Mouse (Mus musculus) heart, postnatal 4 days (tissue): ENCODE data around the gene Ogdhl. TPM values are rescaled to one million over a fixed set of nuclear protein-coding genes. Genes with fewer than 3 reads are reported as not detected.
A peak's percentile ranks its signal among the peaks of the same experiment; 100 is the strongest.

Experiments used
- DNase-seq: peaks from one replicate; pipeline ENCODE4 v3.0.0; 2021
- total RNA-seq, 2 experiments: library from RNA; stranded (reverse); gene quantifications; 2 replicates each; pipeline ENCODE4 v1.2.3; 2021

The Ogdhl gene
- total RNA-seq, 2 experiments from 2014 or later, result 9.7 to 11.3 TPM

GRCm38 (mm10) chr14:32380099-32380480 lies 58.3 kb downstream of the Ogdhl start:
- no peak for DNase-seq

GRCm38 (mm10) chr14:32381066-32381465 lies 59.2 kb downstream of the Ogdhl start:
- DNase-seq, result no peak

DNA sequence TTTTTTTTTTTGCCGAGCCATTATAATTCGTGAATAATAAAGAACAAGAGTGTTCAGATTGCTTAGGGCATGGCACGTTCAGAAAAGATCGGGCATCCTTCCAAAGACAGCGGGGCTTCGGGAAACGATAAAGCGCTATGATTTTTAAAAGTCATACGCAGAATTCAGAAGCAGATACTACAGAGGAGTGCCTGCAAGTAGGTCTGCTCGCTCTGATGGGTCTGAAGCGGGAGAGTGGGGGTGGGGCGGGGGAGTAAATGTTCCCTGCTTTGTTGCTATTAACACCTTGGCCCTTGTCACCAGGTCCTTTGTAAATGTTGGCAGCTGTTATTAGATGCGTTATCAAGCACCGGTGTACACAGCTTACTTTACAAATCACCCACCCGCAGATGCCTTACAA lies 59.8 kb downstream of the Ogdhl start:
- DNase-seq, result peak; percentile 15

GRCm38 (mm10) chr14:32388196-32388595 lies 66.4 kb downstream of the Ogdhl start, which contains the start of gene 1700024G13Rik:
1700024G13Rik (minus strand) TSS chr14:32388391.
- DNase-seq, result peak; percentile 71

Other genes starting within 250 kb of the Ogdhl start
- gene Oxnad1, start 236.6 kb upstream of the Ogdhl start, total RNA-seq, result 10 to 100 TPM; 39.7 to 44.3 TPM
- 10 to 100 TPM; 81.4 to 84.0 TPM for gene Dph3, start 236.3 kb upstream of the Ogdhl start, total RNA-seq
- not detected for gene Msmb, start 180.0 kb upstream of the Ogdhl start, total RNA-seq
- 100 to 1,000 TPM in 1 of 2 experiments, 10 to 100 TPM in 1; 99.0 to 115 TPM for gene Ncoa4, start 162.2 kb upstream of the Ogdhl start, total RNA-seq
- 100 to 1,000 TPM; 165 to 176 TPM for gene Timm23, start 120.1 kb upstream of the Ogdhl start, total RNA-seq
- gene Parg, start 120.1 kb upstream of the Ogdhl start, total RNA-seq, result 10 to 100 TPM; 30.3 to 39.6 TPM
- not detected for gene 1700024G13Rik, start 66.4 kb downstream of the Ogdhl start, total RNA-seq
- under 1 TPM in 1 of 2 experiments, not detected in 1; 0.52 TPM for gene Slc18a3, start 142.8 kb downstream of the Ogdhl start, total RNA-seq
- not detected for gene Chat, start 144.0 kb downstream of the Ogdhl start, total RNA-seq
- 10 to 100 TPM; 10.7 to 10.8 TPM for gene Ercc6, start 191.5 kb downstream of the Ogdhl start, total RNA-seq